ENCODE assay signal across 8 mouse cellular contexts in the genomic region with DNA sequence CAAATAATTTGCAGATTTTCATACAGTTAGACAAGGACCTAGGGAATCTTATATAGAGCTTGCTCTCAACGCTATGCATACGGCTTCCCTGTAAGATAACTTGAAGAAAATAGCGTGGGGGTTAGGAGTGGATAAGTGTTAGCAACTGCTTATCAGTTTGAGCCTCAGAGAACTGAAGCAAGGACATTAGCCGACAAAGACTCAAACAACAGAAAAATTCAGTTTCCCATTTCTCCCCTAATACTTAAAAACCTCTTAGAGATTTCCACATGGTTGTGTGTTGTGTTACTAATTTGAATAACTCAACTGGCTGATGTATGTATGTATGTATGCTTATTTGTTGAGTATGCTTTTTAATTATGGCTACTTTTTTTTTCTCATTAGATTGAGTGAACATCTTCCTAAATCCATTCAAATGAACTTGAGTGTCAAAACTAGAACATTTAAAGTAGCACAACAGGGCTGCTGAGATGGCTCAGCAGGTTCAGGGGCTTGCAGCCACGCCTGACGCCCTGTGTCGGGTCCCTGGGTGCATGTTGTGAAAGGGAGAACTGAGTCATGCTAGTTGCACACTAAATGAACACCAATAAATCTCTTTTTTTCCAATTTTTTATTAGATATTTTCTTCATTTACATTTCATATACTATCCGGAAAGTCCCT. TPM values are rescaled to one million over a fixed set of nuclear protein-coding genes. Genes with fewer than 3 reads are reported as not detected.
DNase-seq lines count a peak whose midpoint lies in the region; ATAC-seq lines count a peak whose summit lies in the region.

No protein-coding gene starts in this region.

- H3K9ac ChIP-seq in lung, embryonic 15.5 days = no peak overlapping the region
- no peak overlapping the region for H3K9ac ChIP-seq in forebrain, embryonic 11.5 days (ENCODE audit: low read length)
- no peak overlapping the region for H3K9ac ChIP-seq in limb, embryonic 15.5 days
- peak overlapping the region; percentile 88; the same call in 1 of the 2 replicates for H3K9ac ChIP-seq in stomach, embryonic 16.5 days (ENCODE audit: low read length)

- H3K4me3 ChIP-seq in lung, embryonic 15.5 days = peak overlapping the region; percentile 79; the same call in 1 of the 2 replicates
- H3K4me3 ChIP-seq in forebrain, embryonic 11.5 days (ENCODE audit: low read depth, low read length) = no peak overlapping the region
- H3K4me3 ChIP-seq in limb, embryonic 15.5 days = peak overlapping the region; percentile 73
- H3K4me3 ChIP-seq in stomach, embryonic 16.5 days (replicated peaks; ENCODE audit: low read length) = peak overlapping the region; percentile 79

- no peak for DNase-seq in lung, postnatal 25 days (ENCODE audit: low spot score)
- DNase-seq in forebrain, embryonic 11.5 days (ENCODE audit: low spot score) = no peak
- DNase-seq in cerebellum, postnatal 36 days = no peak
- DNase-seq in spleen, adult 12 weeks (ENCODE audit: low spot score) = no peak
- no peak for DNase-seq in left cerebral cortex, postnatal 10 days (ENCODE audit: extremely low spot score in 1 of 2, low spot score in 2 of 2)

- H3K27me3 ChIP-seq in lung, embryonic 15.5 days = no peaks in the 10 kb centered on the region
- H3K27me3 ChIP-seq in forebrain, embryonic 11.5 days (ENCODE audit: control insufficient read depth, insufficient read depth, low read length) = no peaks in the 10 kb centered on the region
- no peaks in the 10 kb centered on the region for H3K27me3 ChIP-seq in limb, embryonic 15.5 days
- no peaks in the 10 kb centered on the region for H3K27me3 ChIP-seq in stomach, embryonic 16.5 days (ENCODE audit: control insufficient read depth, insufficient read depth, low read length)

- 76% methylated on average over 8 of the region's 8 CpGs for WGBS in lung, embryonic 15.5 days
- 92% methylated on average over 8 of the region's 8 CpGs for WGBS in forebrain, embryonic 11.5 days
- 81% methylated on average over 8 of the region's 8 CpGs for WGBS in limb, embryonic 15.5 days
- 74% methylated on average over 8 of the region's 8 CpGs for WGBS in stomach, embryonic 16.5 days

- intact Hi-C loops in left cerebral cortex, postnatal 10 days (cut with DNase I) = loop anchor here (5.0 kb wide), 2 partner anchors 100 to 515 kb away; partner anchors contain the start of gene Sgms1

- H3K4me1 ChIP-seq in lung, embryonic 15.5 days = peaks cover 18% of the 10 kb centered on the region
- H3K4me1 ChIP-seq in forebrain, embryonic 11.5 days (replicated peaks; ENCODE audit: control insufficient read depth, insufficient read depth, low read length) = no peaks in the 10 kb centered on the region; the same call in 1 of the 2 replicates
- H3K4me1 ChIP-seq in limb, embryonic 15.5 days = peaks cover 18% of the 10 kb centered on the region
- H3K4me1 ChIP-seq in stomach, embryonic 16.5 days (ENCODE audit: control insufficient read depth, insufficient read depth, low read length) = peaks cover 17% of the 10 kb centered on the region

- ATAC-seq in lung, embryonic 15.5 days (ENCODE audit: borderline replicate concordance, extremely low read depth, low FRiP score, low TSS enrichment) = no peak
- ATAC-seq in forebrain, embryonic 11.5 days (replicated peaks; ENCODE audit: low FRiP score) = no peak
- no peak for ATAC-seq in limb, embryonic 15.5 days (ENCODE audit: insufficient number of reproducible peaks, low FRiP score, low TSS enrichment, low read depth)
- ATAC-seq in stomach, embryonic 16.5 days (ENCODE audit: insufficient read depth, low FRiP score) = no peak

- H3K4me2 ChIP-seq in lung, embryonic 15.5 days = peak overlapping the region; percentile 78
- peak overlapping the region; percentile 64; the same call in 1 of the 2 replicates for H3K4me2 ChIP-seq in forebrain, embryonic 11.5 days (ENCODE audit: low read depth, low read length, severe bottlenecking)
- peak overlapping the region; percentile 73; the same call in 1 of the 2 replicates for H3K4me2 ChIP-seq in limb, embryonic 15.5 days
- peak overlapping the region; percentile 91 for H3K4me2 ChIP-seq in stomach, embryonic 16.5 days (ENCODE audit: low read depth, low read length)

- H3K9me3 ChIP-seq in lung, embryonic 15.5 days = no peaks in the 10 kb centered on the region
- H3K9me3 ChIP-seq in forebrain, embryonic 11.5 days (ENCODE audit: control insufficient read depth, low read length) = no peaks in the 10 kb centered on the region
- no peaks in the 10 kb centered on the region for H3K9me3 ChIP-seq in limb, embryonic 15.5 days
- H3K9me3 ChIP-seq in stomach, embryonic 16.5 days (replicated peaks; ENCODE audit: control insufficient read depth, low read length) = no peaks in the 10 kb centered on the region

- 0 out of 2 replicates have a peak, but pooled peaks cover 1% of the 10 kb centered on the region for H3K36me3 ChIP-seq in lung, embryonic 15.5 days
- no peaks in the 10 kb centered on the region; the same call in 1 of the 2 replicates for H3K36me3 ChIP-seq in forebrain, embryonic 11.5 days (ENCODE audit: control insufficient read depth, insufficient read depth, low read length)
- no peaks in the 10 kb centered on the region; the same call in 1 of the 2 replicates for H3K36me3 ChIP-seq in limb, embryonic 15.5 days
- no peaks in the 10 kb centered on the region for H3K36me3 ChIP-seq in stomach, embryonic 16.5 days (ENCODE audit: control insufficient read depth, insufficient read depth, low read length)

- H3K27ac ChIP-seq in lung, embryonic 15.5 days = no peak overlapping the region
- H3K27ac ChIP-seq in forebrain, embryonic 11.5 days (ENCODE audit: low read depth, low read length) = no peak overlapping the region
- no peak overlapping the region for H3K27ac ChIP-seq in limb, embryonic 15.5 days
- H3K27ac ChIP-seq in stomach, embryonic 16.5 days (ENCODE audit: low read length) = no peak overlapping the region

RNA-seq across cellular contexts. Expression of gene Minpp1, which starts 2.2 kb away (rescaled TPM):
- polyA plus RNA-seq in lung, embryonic 15.5 days (2015; fragmentation: Nextera tagmentation; extraction: Ambion mirVana) = 60.1 and 62.9 TPM in 2 replicates
- polyA plus RNA-seq in forebrain, embryonic 11.5 days (2014; fragmentation: Nextera tagmentation; extraction: Ambion mirVana) = 66.0 and 67.1 TPM in 2 replicates
- polyA plus RNA-seq in limb, embryonic 15.5 days (2015; fragmentation: Nextera tagmentation; extraction: Ambion mirVana) = 63.7 and 67.2 TPM in 2 replicates
- 43.2 and 44.4 TPM in 2 replicates for polyA plus RNA-seq in stomach, embryonic 16.5 days (2015; fragmentation: Nextera tagmentation; extraction: Ambion mirVana)
- 10 to 100 TPM; 66.1 to 71.3 TPM for total RNA-seq in left cerebral cortex, postnatal 10 days (2021)

RNA-seq across cellular contexts. Expression of gene Rpl9-ps6, which starts 21.3 kb away (rescaled TPM):
- 106 and 112 TPM in 2 replicates for polyA plus RNA-seq in lung, embryonic 15.5 days (2015; fragmentation: Nextera tagmentation; extraction: Ambion mirVana)
- 72.3 and 82.9 TPM in 2 replicates for polyA plus RNA-seq in forebrain, embryonic 11.5 days (2014; fragmentation: Nextera tagmentation; extraction: Ambion mirVana)
- 101 and 122 TPM in 2 replicates for polyA plus RNA-seq in limb, embryonic 15.5 days (2015; fragmentation: Nextera tagmentation; extraction: Ambion mirVana)
- 106 and 175 TPM in 2 replicates for polyA plus RNA-seq in stomach, embryonic 16.5 days (2015; fragmentation: Nextera tagmentation; extraction: Ambion mirVana)
- total RNA-seq in left cerebral cortex, postnatal 10 days (2021) = 10 to 100 TPM; 24.1 to 32.5 TPM
